Mouse (Mus musculus) stomach, embryonic 16.5 days (tissue): ENCODE results near the gene Tmem164. TPM values are rescaled to one million over a fixed set of nuclear protein-coding genes. Genes with fewer than 3 reads are reported as not detected.

ENCODE experiments used
- ATAC-seq: fragments of 200-750 bp; cut with Nextera tagmentation; 2 replicates; pipeline ENCODE4 v1.8.0; 2017; ENCODE audit warnings: moderate number of reproducible peaks, moderate TSS enrichment; ENCODE audit not compliant: insufficient read depth, low FRiP score
- H3K27ac ChIP-seq: fragments of 300-500 bp; sonication (generic); 2 replicates; pipeline ENCODE4 v1.5.1; 2014; ENCODE audit warnings: low read length
- H3K27me3 ChIP-seq: fragments of 300-500 bp; sonication (generic); 2 replicates; pipeline ENCODE4 v1.6.1; 2014; ENCODE audit warnings: low read length, control low read depth, mixed read lengths; ENCODE audit not compliant: control insufficient read depth, insufficient read depth
- H3K36me3 ChIP-seq: fragments of 300-500 bp; sonication (generic); 2 replicates; pipeline ENCODE4 v1.6.1; 2014; ENCODE audit warnings: low read length; ENCODE audit not compliant: control insufficient read depth, insufficient read depth
- H3K4me1 ChIP-seq: fragments of 300-500 bp; sonication (generic); 2 replicates; pipeline ENCODE4 v1.6.1; 2014; ENCODE audit warnings: low read length, control low read depth, mixed read lengths; ENCODE audit not compliant: control insufficient read depth, insufficient read depth
- H3K4me2 ChIP-seq: fragments of 300-500 bp; sonication (generic); 2 replicates; pipeline ENCODE4 v1.6.1; 2014; ENCODE audit warnings: low read depth, low read length, mixed read lengths
- H3K4me3 ChIP-seq: fragments of 300-500 bp; sonication (generic); replicated peaks from 2 replicates; pipeline ENCODE4 v1.5.1; 2014; ENCODE audit warnings: mild to moderate bottlenecking, low read length
- H3K9ac ChIP-seq: fragments of 300-500 bp; sonication (generic); 2 replicates; pipeline ENCODE4 v1.6.1; 2014; ENCODE audit warnings: low read length
- H3K9me3 ChIP-seq: fragments of 300-500 bp; sonication (generic); replicated peaks from 2 replicates; pipeline ENCODE4 v1.6.1; 2016; ENCODE audit warnings: low read length, control low read depth; ENCODE audit not compliant: control insufficient read depth
- WGBS: fragments of 180-500 bp; shearing (Covaris S2); extraction: QIAGEN DNeasy Blood & Tissue Kit; methylation state at CpG from one replicate; pipeline ENCODE4 v1.1.7; 2014; 5-methylcytosine and 5-hydroxymethylcytosine counted together
- polyA plus RNA-seq: library from polyadenylated mRNA; unstranded; fragments of >200 nt; fragmentation: Nextera tagmentation; extraction: Ambion mirVana; gene quantifications from 2 replicates; pipeline ENCODE4 v1.2.1, GENCODE M21; 2015

Tmem164 gene
- polyA plus RNA-seq, 1 experiment from 2014 or later = 60.5 TPM

GRCm38 (mm10) chrX:142792185-142792584 lies 111.0 kb downstream of the Tmem164 start:
- no peak overlapping the region for H3K4me3 ChIP-seq
- no peaks in the 10 kb centered on the region for H3K4me1 ChIP-seq
- H3K9me3 ChIP-seq = no peaks in the 10 kb centered on the region
- H3K4me2 ChIP-seq = no peak overlapping the region
- H3K36me3 ChIP-seq = no peaks in the 10 kb centered on the region
- ATAC-seq = no peak
- 93% methylated on average over 2 of the region's 2 CpGs for WGBS
- no peaks in the 10 kb centered on the region; the same call in 1 of the 2 replicates for H3K27me3 ChIP-seq
- no peak overlapping the region for H3K27ac ChIP-seq
- no peak overlapping the region for H3K9ac ChIP-seq

- Histone ChIP-seq H3K9me3 (no peaks in the 10 kb centered on the region), H3K27ac (no peak overlapping the region), H3K27me3 (no peaks in the 10 kb centered on the region; the same call in 1 of the 2 replicates), H3K9ac (no peak overlapping the region), H3K4me2 (no peak overlapping the region), H3K4me3 (no peak overlapping the region), H3K36me3 (no peaks in the 10 kb centered on the region), H3K4me1 (no peaks in the 10 kb centered on the region)
- ATAC-seq = no peak
- WGBS = 60% methylated on average over 4 of the region's 4 CpGs
Measured at GRCm38 (mm10) chrX:142794069-142794610, 112.9 kb downstream of the Tmem164 start.

GRCm38 (mm10) chrX:142804596-142804995 lies 123.4 kb downstream of the Tmem164 start:
- Histone ChIP-seq H3K4me3 (no peak overlapping the region), H3K4me1 (no peaks in the 10 kb centered on the region), H3K4me2 (no peak overlapping the region), H3K27me3 (no peaks in the 10 kb centered on the region), H3K9me3 (no peaks in the 10 kb centered on the region), H3K36me3 (no peaks in the 10 kb centered on the region), H3K9ac (no peak overlapping the region), H3K27ac (no peak overlapping the region)
- WGBS = 86% methylated on average over 3 of the region's 3 CpGs
- no peak for ATAC-seq

GRCm38 (mm10) chrX:142806126-142806525 lies 124.9 kb downstream of the Tmem164 start:
- Histone ChIP-seq H3K9ac (no peak overlapping the region), H3K27ac (0 out of 2 replicates have a peak overlapping the region, but pooled peaks have one; percentile 31)
- no peak for ATAC-seq

GRCm38 (mm10) chrX:142806620-142807061 lies 125.4 kb downstream of the Tmem164 start:
- no peaks in the 10 kb centered on the region for H3K27me3 ChIP-seq
- no peaks in the 10 kb centered on the region for H3K36me3 ChIP-seq
- no peak overlapping the region for H3K9ac ChIP-seq
- H3K4me2 ChIP-seq = no peak overlapping the region
- 36% methylated on average over 10 of the region's 10 CpGs for WGBS
- ATAC-seq = peak; percentile 80; the same call in 1 of the 2 replicates
- H3K4me3 ChIP-seq = no peak overlapping the region
- no peaks in the 10 kb centered on the region for H3K4me1 ChIP-seq
- no peak overlapping the region for H3K27ac ChIP-seq
- H3K9me3 ChIP-seq = no peaks in the 10 kb centered on the region

More at GRCm38 (mm10) chrX:142806126-142806525, 124.9 kb downstream of the Tmem164 start:
- 64% methylated on average over 6 of the region's 6 CpGs for WGBS
- H3K4me2 ChIP-seq = no peak overlapping the region
- H3K36me3 ChIP-seq = no peaks in the 10 kb centered on the region
- H3K9me3 ChIP-seq = no peaks in the 10 kb centered on the region
- no peaks in the 10 kb centered on the region for H3K4me1 ChIP-seq
- no peaks in the 10 kb centered on the region for H3K27me3 ChIP-seq
- H3K4me3 ChIP-seq = no peak overlapping the region

- 44% methylated on average over 9 of the region's 9 CpGs for WGBS
- ATAC-seq = no peak
- Histone ChIP-seq H3K36me3 (no peaks in the 10 kb centered on the region), H3K4me1 (no peaks in the 10 kb centered on the region), H3K27ac (no peak overlapping the region), H3K9ac (no peak overlapping the region), H3K4me3 (no peak overlapping the region), H3K9me3 (no peaks in the 10 kb centered on the region), H3K4me2 (no peak overlapping the region), H3K27me3 (no peaks in the 10 kb centered on the region)
Measured at GRCm38 (mm10) chrX:142808411-142808810, 127.2 kb downstream of the Tmem164 start.

DNA sequence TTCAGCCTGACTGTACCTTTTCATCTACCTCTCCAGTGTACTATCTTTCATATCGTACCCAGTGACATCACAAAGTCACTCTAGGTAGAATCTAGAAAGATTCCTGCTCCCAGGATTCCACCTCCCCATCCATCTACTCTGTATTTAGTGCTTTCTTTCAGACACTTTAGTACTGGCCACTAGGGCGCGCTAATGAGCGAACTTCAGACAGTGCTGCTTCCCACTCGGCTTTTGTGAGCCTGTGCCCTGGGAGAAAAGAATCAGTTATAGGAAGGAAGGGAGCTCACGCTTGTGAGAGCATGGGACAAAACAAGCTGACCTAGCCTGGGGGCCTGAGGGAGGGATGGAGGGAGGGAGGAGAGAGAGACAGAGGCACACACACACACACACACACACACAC lies 131.9 kb downstream of the Tmem164 start:
- WGBS = 20% methylated on average over 6 of the region's 6 CpGs
- H3K9me3 ChIP-seq = no peaks in the 10 kb centered on the region

GRCm38 (mm10) chrX:142818057-142818682 lies 137.0 kb downstream of the Tmem164 start:
- H3K9me3 ChIP-seq = no peaks in the 10 kb centered on the region
- ATAC-seq = no peak
- H3K36me3 ChIP-seq = no peaks in the 10 kb centered on the region
- H3K4me1 ChIP-seq = no peaks in the 10 kb centered on the region
- H3K27ac ChIP-seq = no peak overlapping the region
- no peak overlapping the region for H3K9ac ChIP-seq
- no peak overlapping the region for H3K4me3 ChIP-seq
- no peak overlapping the region for H3K4me2 ChIP-seq
- 47% methylated on average over 10 of the region's 10 CpGs for WGBS
- H3K27me3 ChIP-seq = no peaks in the 10 kb centered on the region

More for the DNA sequence above, 131.9 kb downstream of the Tmem164 start:
- no peak overlapping the region for H3K27ac ChIP-seq
- peak; percentile 47 for ATAC-seq
- no peaks in the 10 kb centered on the region for H3K36me3 ChIP-seq
- H3K9ac ChIP-seq = no peak overlapping the region
- H3K27me3 ChIP-seq = no peaks in the 10 kb centered on the region
- no peaks in the 10 kb centered on the region for H3K4me1 ChIP-seq
- H3K4me2 ChIP-seq = no peak overlapping the region
- no peak overlapping the region for H3K4me3 ChIP-seq

GRCm38 (mm10) chrX:142821239-142821638 lies 140.0 kb downstream of the Tmem164 start:
- no peak overlapping the region for H3K9ac ChIP-seq
- 72% methylated on average over 6 of the region's 6 CpGs for WGBS
- H3K36me3 ChIP-seq = no peaks in the 10 kb centered on the region
- no peaks in the 10 kb centered on the region for H3K9me3 ChIP-seq
- no peak overlapping the region for H3K4me3 ChIP-seq
- no peaks in the 10 kb centered on the region for H3K27me3 ChIP-seq
- no peak overlapping the region for H3K27ac ChIP-seq
- no peaks in the 10 kb centered on the region for H3K4me1 ChIP-seq
- no peak overlapping the region for H3K4me2 ChIP-seq
- no peak for ATAC-seq
